Mouse (Mus musculus): ENCODE measurements around the gene Eprs. TPM values are rescaled to one million over a fixed set of nuclear protein-coding genes. Genes with fewer than 3 reads are reported as not detected.

Eprs gene
- total RNA-seq, 2 experiments from 2014 or later, result 111 to 118 TPM

DNA sequence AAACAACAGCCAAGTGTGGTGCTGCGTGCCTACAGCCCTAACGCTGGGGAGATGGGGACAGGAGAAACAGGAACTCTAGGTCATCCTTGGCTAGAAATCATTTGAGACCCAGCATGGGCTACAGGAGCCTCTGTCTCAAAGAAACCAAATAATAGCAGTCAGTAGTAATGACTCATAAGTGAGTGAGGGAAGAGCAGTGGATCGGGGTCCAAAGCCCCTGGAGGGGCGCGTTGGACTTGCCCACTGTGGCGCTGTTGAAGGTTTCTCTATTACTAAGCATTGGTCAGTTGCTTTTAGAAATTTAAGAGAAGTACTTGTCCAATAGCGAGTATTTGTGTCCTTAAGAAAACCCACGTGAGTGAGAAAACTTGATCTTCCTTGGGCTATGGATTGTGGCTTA, 9.5 kb upstream of the Eprs start:
- intact Hi-C loops (cut with DNase I; ENCODE audit: low total_unique reads), result no loop called here
- no peak for DNase-seq

DNA sequence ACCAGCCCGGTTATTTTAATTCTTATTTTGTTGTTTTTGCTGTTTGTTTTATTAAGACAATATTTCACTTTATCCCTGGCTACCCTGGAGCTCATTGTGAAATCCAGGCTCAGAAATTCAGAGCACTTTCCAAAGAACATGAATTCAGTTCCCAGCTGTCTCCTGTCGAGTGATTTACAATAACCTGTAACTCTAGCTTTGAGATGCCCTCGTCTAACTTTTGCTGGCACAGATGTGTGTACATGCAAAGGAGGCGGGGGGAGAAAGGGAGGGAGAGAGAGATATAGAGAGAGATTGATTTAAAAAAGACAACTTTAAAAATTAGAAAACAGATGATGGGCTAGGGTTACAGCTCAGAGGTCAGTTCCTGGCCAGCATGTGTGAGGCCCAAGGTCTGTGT, 8.1 kb upstream of the Eprs start:
- intact Hi-C loops (cut with DNase I; ENCODE audit: low total_unique reads), result no loop called here
- no peak for DNase-seq

DNA sequence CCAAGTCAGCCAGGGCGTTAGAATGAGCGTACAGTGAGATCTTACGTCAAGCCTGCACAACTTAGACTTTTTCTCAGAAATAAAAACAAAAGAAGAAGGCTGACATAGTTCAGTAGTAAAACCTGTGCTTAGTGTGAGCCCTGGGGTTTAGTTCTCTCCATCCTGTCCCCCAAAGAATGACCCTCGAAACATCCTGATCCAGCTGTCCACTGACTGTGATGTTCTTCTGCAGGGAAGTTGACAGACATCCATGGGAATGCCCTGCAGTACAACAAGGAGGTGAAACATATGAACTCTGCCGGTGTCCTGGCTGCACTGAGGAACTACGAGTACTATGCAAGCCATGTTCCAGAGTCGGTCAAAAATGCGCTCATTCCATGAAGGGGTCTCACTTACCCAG, 6.6 kb upstream of the Eprs start:
- no peak for DNase-seq
- intact Hi-C loops (cut with DNase I; ENCODE audit: low total_unique reads), result no loop called here

DNA sequence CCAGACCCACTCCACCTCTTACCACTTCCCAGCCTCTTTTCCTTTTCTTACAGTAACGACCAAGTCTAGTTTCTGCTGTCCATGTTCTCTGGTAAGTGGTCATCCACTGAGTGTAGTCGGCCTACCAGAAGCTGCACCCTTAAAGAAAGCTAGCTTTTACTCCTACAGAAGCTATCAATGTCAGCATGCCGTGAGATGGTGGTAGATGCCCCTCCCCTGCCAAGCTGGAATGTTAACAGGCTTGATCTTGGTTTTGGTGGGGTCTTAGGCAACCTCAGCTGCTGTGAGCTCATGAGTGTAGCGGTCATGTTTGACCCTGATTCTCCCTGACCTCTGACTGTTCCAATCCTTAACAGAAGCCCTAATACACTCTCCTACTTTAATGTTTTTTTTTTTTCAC, 4.6 kb upstream of the Eprs start:
- no peak for DNase-seq
- intact Hi-C loops (cut with DNase I; ENCODE audit: low total_unique reads), result no loop called here

DNA sequence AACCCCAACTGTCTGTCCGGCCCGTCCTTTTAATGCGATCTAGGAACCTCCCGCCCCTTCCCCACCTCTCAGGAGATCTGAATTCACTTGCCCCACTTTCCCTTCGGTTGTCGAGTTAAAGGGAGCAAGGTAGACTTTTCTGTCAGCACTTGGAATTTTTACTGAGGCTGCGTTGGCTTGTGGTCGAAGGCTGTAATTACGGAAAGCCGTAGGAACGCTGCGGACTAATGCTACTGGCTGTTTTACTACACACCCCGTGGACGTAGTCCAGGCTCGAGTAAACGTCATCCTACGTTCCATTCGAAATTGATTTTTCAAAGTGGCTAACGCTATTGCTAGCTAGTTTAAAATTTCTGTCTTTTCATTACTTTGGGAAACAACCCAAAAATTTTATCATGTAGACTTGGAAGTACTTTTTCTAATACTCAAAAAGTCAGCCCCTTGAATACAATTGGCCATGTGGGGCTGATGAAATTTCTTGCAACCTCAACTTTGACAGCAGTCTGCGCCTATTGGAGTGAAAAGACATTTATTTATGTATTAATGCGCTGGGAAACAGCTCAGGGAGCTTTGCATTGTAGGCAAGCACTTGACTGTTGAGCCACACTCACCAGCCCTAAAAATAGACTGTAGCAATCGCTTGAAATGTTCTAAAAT, 810 bp downstream of the Eprs start:
- peak; percentile 58 for DNase-seq
- intact Hi-C loops (cut with DNase I; ENCODE audit: low total_unique reads), result no loop called here

DNA sequence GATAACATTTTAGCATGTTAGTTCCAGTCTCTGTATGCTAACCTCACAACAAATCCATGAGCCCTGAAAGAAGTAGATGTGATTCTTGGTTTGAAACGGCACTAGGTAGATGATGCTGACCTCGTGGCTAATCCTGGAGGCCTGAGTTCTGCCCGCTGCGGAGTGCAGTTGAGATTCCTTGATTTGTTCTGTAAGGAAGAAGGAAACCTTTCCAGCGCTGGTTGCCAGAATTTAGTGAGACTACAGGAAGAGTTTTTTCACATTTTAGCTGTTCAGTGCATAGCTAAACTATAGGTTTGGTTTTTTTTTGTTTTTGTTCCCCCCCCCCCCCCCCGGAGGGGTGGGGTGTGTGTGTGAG, 1.3 kb downstream of the Eprs start:
- no peak for DNase-seq
- intact Hi-C loops (cut with DNase I; ENCODE audit: low total_unique reads), result no loop called here

DNA sequence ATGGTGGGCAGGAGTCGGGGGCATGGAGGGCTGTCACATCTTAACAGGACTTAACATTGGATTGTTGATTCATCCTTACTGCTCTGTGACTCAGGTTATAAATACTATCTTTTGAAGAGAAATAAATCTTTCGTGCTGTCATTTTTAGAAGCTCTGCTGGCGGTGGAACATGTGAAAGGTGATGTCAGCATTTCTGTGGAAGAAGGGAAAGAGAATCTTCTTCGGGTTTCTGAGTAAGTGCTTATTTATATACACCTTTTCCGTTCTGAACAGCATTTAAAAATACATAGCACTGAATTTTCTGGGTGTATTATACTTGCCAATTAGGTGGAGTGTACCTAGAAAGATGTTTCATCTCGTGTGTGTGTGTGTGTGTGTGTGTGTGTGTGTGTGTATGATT, 4.5 kb downstream of the Eprs start:
- DNase-seq, result no peak
- intact Hi-C loops (cut with DNase I; ENCODE audit: low total_unique reads), result no loop called here

DNA sequence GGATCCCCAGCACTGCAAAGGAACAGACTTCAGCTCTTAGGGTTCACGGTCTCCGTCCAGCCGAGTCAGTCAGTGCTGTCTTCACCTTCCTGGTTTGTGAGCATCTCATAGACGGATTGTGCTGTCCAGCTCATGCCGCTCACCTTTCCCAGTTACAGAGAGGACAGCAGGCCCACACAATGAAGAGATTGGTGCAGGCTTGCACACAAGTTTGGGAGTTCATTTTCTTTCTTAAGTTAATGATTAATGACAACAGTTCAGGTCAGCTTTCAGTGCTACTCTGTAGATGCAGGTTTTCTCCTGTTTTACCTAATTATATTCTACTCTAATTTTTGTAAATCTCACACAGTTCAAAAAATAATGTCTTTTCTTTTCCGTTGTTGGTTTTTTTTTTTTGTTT, 7.1 kb downstream of the Eprs start:
- no peak for DNase-seq
- intact Hi-C loops (cut with DNase I; ENCODE audit: low total_unique reads), result no loop called here

DNA sequence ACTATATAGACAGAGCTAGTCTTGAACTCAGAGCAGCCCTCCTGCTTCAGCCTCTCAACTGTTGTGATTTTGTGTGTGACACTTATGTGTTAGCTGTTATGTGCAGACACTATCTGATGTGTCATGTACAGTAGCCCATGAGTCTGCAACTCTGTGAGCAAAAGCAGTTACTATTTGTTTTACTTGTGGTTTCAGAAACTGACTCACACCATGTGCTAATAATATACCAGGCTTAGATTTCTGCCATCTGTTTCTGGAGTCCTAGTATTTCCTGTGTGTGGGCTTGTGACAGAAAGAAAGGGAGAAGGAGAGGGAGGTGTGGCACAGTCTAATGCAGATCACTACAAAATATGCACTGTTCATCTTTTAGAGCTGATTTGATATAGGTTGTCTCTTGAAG, 13.5 kb downstream of the Eprs start:
- DNase-seq, result no peak
- intact Hi-C loops (cut with DNase I; ENCODE audit: low total_unique reads), result no loop called here

DNA sequence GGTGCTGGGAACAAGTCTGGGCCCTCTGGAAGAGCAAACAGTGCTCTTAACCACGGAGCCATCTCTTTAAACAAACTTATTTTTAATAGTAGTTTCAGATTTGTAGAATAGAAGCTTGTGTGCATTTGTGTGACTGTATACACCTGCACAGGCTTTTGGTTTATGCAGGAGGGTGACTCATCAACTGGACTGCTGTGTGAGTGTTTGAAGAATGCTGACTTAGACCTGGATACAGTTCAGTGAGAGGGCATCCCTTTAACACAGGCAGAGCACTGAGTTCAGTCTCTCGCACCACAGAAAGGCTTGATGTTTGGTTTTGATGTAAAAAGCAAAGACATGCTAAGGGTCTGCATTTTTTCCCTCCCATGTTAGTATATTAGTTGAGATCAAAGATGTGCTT, 14.6 kb downstream of the Eprs start:
- intact Hi-C loops (cut with DNase I; ENCODE audit: low total_unique reads), result no loop called here

DNA sequence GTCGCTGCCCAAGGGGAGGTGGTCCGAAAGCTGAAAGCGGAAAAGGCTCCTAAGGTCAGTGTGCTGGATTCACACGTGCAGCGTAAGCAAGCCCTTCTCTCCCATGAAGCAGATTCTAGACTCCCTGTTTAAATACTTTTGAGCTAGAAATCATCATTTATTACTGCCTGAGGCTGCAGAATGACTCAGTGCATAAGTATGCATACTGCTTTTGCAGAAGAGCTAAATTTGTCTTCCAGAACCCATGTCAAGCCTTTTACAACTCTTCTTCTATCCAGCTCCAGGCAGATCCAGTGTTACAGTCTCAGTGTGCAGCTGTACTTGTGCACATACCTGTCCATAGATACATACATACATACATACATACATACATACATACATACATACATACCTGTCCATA, 38.8 kb downstream of the Eprs start:
- intact Hi-C loops (cut with DNase I; ENCODE audit: low total_unique reads), result no loop called here

More for the DNA sequence above, 14.6 kb downstream of the Eprs start:
- no peak for DNase-seq

DNA sequence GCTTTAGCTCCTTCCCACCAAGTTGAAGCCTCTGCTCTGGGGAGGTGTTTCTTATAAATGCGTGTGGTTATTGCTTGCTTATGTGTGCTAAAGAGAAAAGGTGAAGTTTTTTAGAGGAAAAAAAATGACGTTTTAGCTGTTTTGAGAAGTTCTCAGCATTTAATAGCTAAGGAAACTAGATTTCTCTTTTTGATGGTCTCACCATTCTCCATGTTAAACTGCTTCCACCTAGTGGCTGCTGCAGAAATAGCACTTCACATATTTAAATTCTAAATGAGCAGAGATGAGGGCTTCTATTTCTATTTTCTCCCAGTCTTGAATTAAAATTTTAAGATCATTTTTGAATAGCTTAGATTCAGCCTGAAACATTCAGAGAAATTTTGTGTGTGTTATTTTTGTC, 41.2 kb downstream of the Eprs start:
- intact Hi-C loops (cut with DNase I; ENCODE audit: low total_unique reads), result no loop called here
- DNase-seq, result no peak

More for the DNA sequence above, 38.8 kb downstream of the Eprs start:
- DNase-seq, result no peak

DNA sequence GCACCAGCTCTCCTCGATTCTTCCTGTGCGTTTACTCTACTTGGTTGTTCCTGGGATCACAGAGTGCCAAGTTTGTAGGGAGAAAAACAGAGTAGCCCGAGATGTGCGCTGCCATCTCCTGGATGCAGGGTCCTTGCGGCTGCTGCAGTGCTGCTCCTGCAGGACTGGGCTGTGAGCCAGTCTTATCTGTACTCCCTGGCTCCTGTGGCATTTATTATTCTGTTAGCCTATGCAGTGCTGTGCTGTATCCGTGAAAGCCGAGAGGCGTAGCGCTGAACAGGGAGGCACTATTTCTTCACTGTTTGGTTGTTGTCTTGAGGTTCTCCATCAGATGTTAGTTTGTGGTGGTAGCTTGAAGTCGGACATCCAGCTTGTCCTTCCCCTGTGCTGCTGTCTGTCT, 43.1 kb downstream of the Eprs start:
- DNase-seq, result no peak
- intact Hi-C loops (cut with DNase I; ENCODE audit: low total_unique reads), result no loop called here

DNA sequence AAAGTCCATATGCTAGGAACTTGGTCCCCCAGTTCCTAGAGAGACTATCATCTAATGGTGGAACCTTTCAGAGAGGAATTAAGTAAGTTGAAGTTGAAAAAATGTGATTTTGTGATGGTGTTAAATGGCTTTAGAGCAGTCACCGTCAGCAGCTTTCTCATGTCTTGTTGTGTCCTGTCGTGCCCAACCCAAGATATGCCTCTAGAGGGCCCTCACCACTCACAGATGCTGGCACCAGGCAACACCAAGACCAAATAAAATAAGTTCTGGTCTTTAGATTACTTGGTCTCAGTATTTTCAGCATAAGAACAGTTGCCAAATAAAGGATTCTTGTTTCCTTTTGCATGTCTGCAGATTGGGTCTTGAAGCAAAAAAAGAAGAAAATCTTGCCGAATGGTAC, 47.0 kb downstream of the Eprs start:
- intact Hi-C loops (cut with DNase I; ENCODE audit: low total_unique reads), result no loop called here
- DNase-seq, result no peak

DNA sequence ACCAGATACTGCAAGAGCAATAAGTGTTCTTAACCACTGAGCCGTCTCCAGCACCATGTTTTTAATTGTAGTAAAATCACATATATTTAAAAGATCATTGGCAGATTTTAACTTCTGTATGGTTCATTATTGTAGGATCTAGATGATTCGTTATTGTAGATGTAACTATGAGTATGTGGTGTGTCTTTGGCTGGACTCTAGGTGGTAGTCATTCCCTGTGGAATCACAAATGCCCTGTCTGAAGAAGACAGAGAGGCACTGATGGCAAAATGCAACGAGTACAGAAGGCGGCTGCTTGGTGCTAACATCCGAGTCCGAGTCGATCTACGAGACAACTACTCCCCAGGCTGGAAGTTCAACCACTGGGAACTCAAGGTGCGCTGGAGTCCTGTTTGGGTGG, 55.2 kb downstream of the Eprs start:
- intact Hi-C loops (cut with DNase I; ENCODE audit: low total_unique reads), result no loop called here
- no peak for DNase-seq

DNA sequence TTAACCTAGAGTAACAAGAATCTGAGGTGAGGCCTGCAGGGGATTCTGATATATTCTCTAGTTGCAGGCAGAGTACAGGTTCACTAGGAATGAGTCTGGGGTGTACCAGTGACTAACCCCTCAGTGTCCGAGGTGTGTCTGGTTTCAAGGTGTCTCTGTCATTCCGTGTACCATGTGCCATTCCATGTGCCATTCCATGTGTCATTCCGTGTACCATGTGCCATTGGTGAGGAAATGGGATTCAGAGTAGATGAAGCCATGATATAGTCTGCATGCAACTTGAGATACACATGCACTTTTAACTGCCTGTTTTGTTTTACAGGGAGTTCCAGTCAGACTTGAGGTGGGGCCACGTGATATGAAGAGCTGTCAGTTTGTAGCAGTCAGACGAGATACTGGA, 57.0 kb downstream of the Eprs start:
- DNase-seq, result no peak
- intact Hi-C loops (cut with DNase I; ENCODE audit: low total_unique reads), result no loop called here

DNA sequence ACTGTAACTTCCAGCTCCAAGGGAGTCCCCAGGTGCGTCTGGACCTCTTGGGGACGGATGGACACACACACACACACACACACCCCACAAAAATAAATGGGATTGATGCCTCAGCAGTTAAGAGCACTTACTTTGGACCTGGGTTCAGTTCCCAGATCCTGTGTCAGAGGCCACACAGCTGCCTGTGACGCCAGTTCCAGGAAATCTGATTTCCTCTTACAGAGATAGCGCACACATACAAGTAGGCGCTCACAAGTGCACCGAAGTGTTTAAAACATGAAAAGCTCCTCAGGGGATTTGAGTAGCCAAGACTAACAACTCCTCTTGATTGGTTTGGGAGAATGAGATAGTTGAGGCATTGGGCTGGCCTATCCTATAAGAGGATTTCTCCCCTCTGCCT, 57.9 kb downstream of the Eprs start:
- intact Hi-C loops (cut with DNase I; ENCODE audit: low total_unique reads), result no loop called here
- no peak for DNase-seq

DNA sequence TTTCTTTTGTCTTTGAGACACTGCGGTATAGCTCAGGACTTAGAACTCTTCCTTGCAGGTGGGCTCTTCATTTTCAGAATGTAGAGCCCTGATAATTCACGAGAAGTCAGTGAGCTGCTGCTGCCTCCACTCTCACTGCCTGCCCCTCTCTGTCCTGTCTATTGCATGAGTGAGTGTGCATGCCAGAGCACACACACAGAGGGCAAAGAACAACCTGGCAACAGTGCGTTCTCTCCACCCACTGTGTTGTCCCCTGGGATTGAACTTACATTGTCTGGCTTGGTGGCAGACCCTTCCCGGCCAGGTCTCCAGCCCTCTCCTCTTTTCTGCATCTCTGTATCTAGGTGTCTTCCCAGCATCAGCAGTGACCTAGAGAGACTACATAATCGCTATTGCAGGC, 63.7 kb downstream of the Eprs start:
- intact Hi-C loops (cut with DNase I; ENCODE audit: low total_unique reads), result no loop called here
- DNase-seq, result no peak

DNA sequence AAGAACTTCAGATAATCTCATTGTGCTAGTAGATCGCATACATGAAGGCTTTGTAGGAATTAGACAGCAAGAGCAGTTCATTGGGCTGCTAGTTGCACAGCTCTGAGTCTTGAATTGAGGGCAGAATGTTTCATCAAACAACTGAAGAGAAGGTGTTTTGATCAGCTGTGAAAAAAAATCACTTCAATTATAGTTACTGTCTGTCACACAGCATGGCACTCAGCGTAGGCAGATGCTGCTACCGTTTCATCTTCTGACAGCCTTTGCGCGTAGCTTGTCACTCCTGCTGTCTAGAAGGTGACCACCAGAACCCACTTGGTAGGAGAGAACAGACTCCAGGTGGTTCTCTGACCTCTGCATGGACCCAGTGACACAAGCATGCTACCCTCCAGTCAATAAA, 67.6 kb downstream of the Eprs start:
- DNase-seq, result no peak
- intact Hi-C loops (cut with DNase I; ENCODE audit: low total_unique reads), result no loop called here

DNA sequence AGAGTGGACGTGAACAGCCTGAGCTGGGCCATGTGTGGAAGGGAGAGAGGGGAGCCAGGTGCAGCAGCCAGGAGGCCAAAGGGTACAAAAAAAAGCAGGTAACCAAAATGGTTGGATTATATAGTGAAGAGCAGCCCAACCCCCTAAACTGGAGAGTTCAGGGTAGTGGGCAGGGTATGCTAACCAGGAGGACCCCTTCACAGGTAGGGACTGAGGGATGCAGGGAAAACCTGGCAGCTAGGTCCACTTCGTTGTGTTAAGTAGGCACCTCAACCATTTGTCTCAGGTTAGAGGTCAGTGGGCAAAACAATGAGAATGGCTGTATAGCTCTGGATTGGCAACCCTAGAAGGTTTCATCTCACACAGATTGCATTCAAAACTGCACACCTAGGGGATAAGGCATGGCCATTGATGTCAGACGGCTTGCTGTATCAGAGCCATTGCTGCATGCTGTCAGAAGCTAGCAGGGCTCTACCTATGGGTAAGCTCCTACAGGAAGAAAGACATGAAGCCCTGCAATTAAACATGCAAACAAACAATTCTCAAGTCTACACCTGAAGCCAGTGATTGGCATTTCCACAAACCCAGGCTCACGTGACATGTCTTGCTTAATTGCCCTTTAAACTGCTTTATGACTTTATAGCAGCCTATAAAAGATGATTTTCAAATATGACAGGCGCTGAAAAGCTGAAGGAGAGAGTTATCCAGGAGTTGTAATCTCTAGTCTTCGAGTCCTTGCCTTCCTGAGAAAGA, 68.6 kb downstream of the Eprs start:
- no peak for DNase-seq
- intact Hi-C loops (cut with DNase I; ENCODE audit: low total_unique reads), result no loop called here

DNA sequence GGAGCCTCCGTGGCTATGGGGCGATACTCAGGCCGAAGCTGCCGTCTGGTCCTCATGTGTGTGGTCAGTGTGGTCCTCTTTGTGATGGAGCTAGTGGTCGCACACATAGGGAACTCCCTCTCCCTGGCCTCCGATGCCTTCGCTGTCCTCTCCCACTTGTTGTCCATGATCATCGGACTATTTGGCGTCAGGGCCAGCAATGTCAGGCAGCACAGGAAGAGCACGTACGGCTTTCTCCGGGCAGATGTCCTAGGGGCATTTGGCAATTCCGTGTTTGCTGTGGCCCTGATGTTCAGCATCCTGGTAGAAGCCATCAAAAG, 69.1 kb downstream of the Eprs start:
- DNase-seq, result no peak
- intact Hi-C loops (cut with DNase I; ENCODE audit: low total_unique reads), result no loop called here

DNA sequence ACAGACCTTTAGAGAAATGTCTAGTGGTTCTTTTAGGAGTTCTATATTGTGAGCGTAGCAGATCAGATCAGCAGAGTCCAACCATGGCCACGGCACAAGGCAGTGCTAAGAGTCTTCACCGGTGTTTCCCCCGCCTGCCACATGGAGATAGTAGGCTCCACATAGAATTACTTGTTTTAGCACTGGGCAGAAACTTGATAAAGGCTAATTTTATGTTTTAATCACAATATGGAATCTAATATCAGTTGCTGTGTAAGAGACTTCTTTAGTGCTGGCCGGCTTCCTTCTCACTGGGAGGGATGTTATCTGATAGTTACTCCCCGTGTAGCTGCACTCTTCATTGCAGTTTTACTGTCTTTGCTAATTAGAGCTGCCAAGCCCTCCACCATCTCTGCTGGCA, 70.3 kb downstream of the Eprs start:
- DNase-seq, result no peak
- intact Hi-C loops (cut with DNase I; ENCODE audit: low total_unique reads), result no loop called here

Measured in gastrocnemius, postnatal 14 days (tissue).